ENCODE assay signal across 9 mouse cellular contexts in genomic region chr17:26576833-26577232, GRCm38 (mm10). TPM values are rescaled to one million over a fixed set of nuclear protein-coding genes. Genes with fewer than 3 reads are reported as not detected.
DNase-seq lines count a peak whose midpoint lies in the region; ATAC-seq and TF ChIP-seq lines count a peak whose summit lies in the region.
"Had no signal": no experiment of that assay in that cellular context is flagged by ENCODE, and none has a peak within 500 bp of the region (broad histone marks: within the 10 kb centered on the region; RNA-seq: fewer than 3 reads in every experiment).

No protein-coding gene starts in this region.

- DNase-seq in kidney, postnatal 0 days (ENCODE audit: low spot score) = peak; percentile 53
- peak; percentile 57 for DNase-seq in brain, adult 2 months (ENCODE audit: low read depth, low spot score)
- DNase-seq in heart, adult 9 months (ENCODE audit: low spot score in 2 of 2) = peak; percentile 82 to 86
- peak; percentile 84 for DNase-seq in lung, postnatal 0 days (ENCODE audit: low spot score)
- DNase-seq in hindbrain, embryonic 11.5 days (ENCODE audit: low spot score) = no peak
- no peak for DNase-seq in midbrain, embryonic 14.5 days
- no peak for DNase-seq in left cerebral cortex, adult 18-20 months (ENCODE audit: low spot score in 2 of 2)

- no peak overlapping the region for H3K4me3 ChIP-seq in kidney, postnatal 0 days (replicated peaks; ENCODE audit: low read depth, low read length)
- no peak overlapping the region for H3K4me3 ChIP-seq in kidney, embryonic 16.5 days (ENCODE audit: low read length)
- H3K4me3 ChIP-seq in lung, postnatal 0 days (ENCODE audit: low read depth, low read length) = no peak overlapping the region
- H3K4me3 ChIP-seq in hindbrain, embryonic 11.5 days (ENCODE audit: low read depth, low read length) = no peak overlapping the region
- H3K4me3 ChIP-seq in midbrain, embryonic 14.5 days (replicated peaks; ENCODE audit: low read depth, low read length) = no peak overlapping the region
- H3K4me3 ChIP-seq: embryonic facial prominence, embryonic 13.5 days had no signal

- TF ChIP-seq CTCF in kidney, postnatal 0 days (IDR thresholded peaks at IDR 0.05; ENCODE audit: low read depth) = no peak
- no peak for TF ChIP-seq CTCF in lung, postnatal 0 days (IDR thresholded peaks at IDR 0.05)

- H3K27ac ChIP-seq in kidney, postnatal 0 days = 0 out of 2 replicates have a peak overlapping the region, but pooled peaks have one; percentile 5
- no peak overlapping the region for H3K27ac ChIP-seq in kidney, embryonic 16.5 days (ENCODE audit: low read length)
- peak overlapping the region; percentile 54; the same call in 1 of the 2 replicates for H3K27ac ChIP-seq in lung, postnatal 0 days (ENCODE audit: low read length)
- no peak overlapping the region for H3K27ac ChIP-seq in hindbrain, embryonic 11.5 days (ENCODE audit: low read depth, low read length)
- no peak overlapping the region for H3K27ac ChIP-seq in midbrain, embryonic 14.5 days (replicated peaks; ENCODE audit: low read depth, low read length)
- H3K27ac ChIP-seq: embryonic facial prominence, embryonic 13.5 days had no signal

- no peaks in the 10 kb centered on the region for H3K27me3 ChIP-seq in kidney, postnatal 0 days (ENCODE audit: insufficient read depth, low read length)
- no peaks in the 10 kb centered on the region for H3K27me3 ChIP-seq in kidney, embryonic 16.5 days (ENCODE audit: insufficient read depth, low read length)
- no peaks in the 10 kb centered on the region for H3K27me3 ChIP-seq in lung, postnatal 0 days (replicated peaks; ENCODE audit: insufficient read depth, low read length)
- H3K27me3 ChIP-seq in hindbrain, embryonic 11.5 days (ENCODE audit: control insufficient read depth, insufficient read depth, low read length) = no peaks in the 10 kb centered on the region
- H3K27me3 ChIP-seq in midbrain, embryonic 14.5 days (ENCODE audit: control insufficient read depth, insufficient read depth, low read length) = no peaks in the 10 kb centered on the region
- H3K27me3 ChIP-seq: embryonic facial prominence, embryonic 13.5 days had no signal

- H3K36me3 ChIP-seq in kidney, postnatal 0 days (ENCODE audit: insufficient read depth, low read length) = 0 out of 2 replicates have a peak, but pooled peaks cover 5% of the 10 kb centered on the region
- 0 out of 2 replicates have a peak, but pooled peaks cover 5% of the 10 kb centered on the region for H3K36me3 ChIP-seq in kidney, embryonic 16.5 days (ENCODE audit: insufficient read depth, low read length)
- no peaks in the 10 kb centered on the region for H3K36me3 ChIP-seq in lung, postnatal 0 days (ENCODE audit: insufficient read depth, low read length)
- no peaks in the 10 kb centered on the region; the same call in 1 of the 2 replicates for H3K36me3 ChIP-seq in hindbrain, embryonic 11.5 days (ENCODE audit: control insufficient read depth, insufficient read depth, low read length)
- H3K36me3 ChIP-seq in midbrain, embryonic 14.5 days (ENCODE audit: control insufficient read depth, insufficient read depth, low read length) = peaks cover 12% of the 10 kb centered on the region

- no peak for ATAC-seq in kidney, postnatal 0 days (replicated peaks; ENCODE audit: low FRiP score, low read depth)
- ATAC-seq in kidney, embryonic 16.5 days (ENCODE audit: low FRiP score, low TSS enrichment) = no peak
- peak; percentile 39; the same call in 1 of the 2 replicates for ATAC-seq in lung, postnatal 0 days
- ATAC-seq in hindbrain, embryonic 11.5 days (ENCODE audit: low FRiP score) = no peak
- no peak for ATAC-seq in midbrain, embryonic 14.5 days (ENCODE audit: low FRiP score, low TSS enrichment)

- no peak overlapping the region for H3K4me2 ChIP-seq in kidney, postnatal 0 days (ENCODE audit: low read length)
- no peak overlapping the region for H3K4me2 ChIP-seq in kidney, embryonic 16.5 days (replicated peaks; ENCODE audit: low read depth, low read length)
- H3K4me2 ChIP-seq in lung, postnatal 0 days (replicated peaks; ENCODE audit: low read depth, low read length) = no peak overlapping the region
- no peak overlapping the region for H3K4me2 ChIP-seq in hindbrain, embryonic 11.5 days (replicated peaks; ENCODE audit: low read depth, low read length)
- H3K4me2 ChIP-seq in midbrain, embryonic 14.5 days (ENCODE audit: low read length) = no peak overlapping the region
- H3K4me2 ChIP-seq: embryonic facial prominence, embryonic 13.5 days had no signal

- peaks cover 9% of the 10 kb centered on the region; the same call in 1 of the 2 replicates for H3K4me1 ChIP-seq in kidney, postnatal 0 days (replicated peaks; ENCODE audit: insufficient read depth, low read length)
- H3K4me1 ChIP-seq in kidney, embryonic 16.5 days (ENCODE audit: insufficient read depth, low read length) = peaks cover 16% of the 10 kb centered on the region; the same call in 1 of the 2 replicates
- H3K4me1 ChIP-seq in lung, postnatal 0 days (ENCODE audit: insufficient read depth, low read depth, low read length) = peaks cover 15% of the 10 kb centered on the region
- H3K4me1 ChIP-seq in hindbrain, embryonic 11.5 days (replicated peaks; ENCODE audit: control insufficient read depth, insufficient read depth, low read length) = 0 out of 2 replicates have a peak, but pooled peaks cover 2% of the 10 kb centered on the region
- H3K4me1 ChIP-seq in midbrain, embryonic 14.5 days (ENCODE audit: control insufficient read depth, insufficient read depth, low read length) = no peaks in the 10 kb centered on the region

- 57% methylated on average over 7 of the region's 7 CpGs for WGBS in kidney, postnatal 0 days
- WGBS in kidney, embryonic 16.5 days = 76% methylated on average over 7 of the region's 7 CpGs
- WGBS in lung, postnatal 0 days = 53% methylated on average over 7 of the region's 7 CpGs
- WGBS in hindbrain, embryonic 11.5 days = 92% methylated on average over 7 of the region's 7 CpGs
- WGBS in midbrain, embryonic 14.5 days = 96% methylated on average over 7 of the region's 7 CpGs

- no peaks in the 10 kb centered on the region for H3K9me3 ChIP-seq in kidney, postnatal 0 days (replicated peaks; ENCODE audit: low read length)
- H3K9me3 ChIP-seq in kidney, embryonic 16.5 days (ENCODE audit: low read length) = no peaks in the 10 kb centered on the region
- H3K9me3 ChIP-seq in lung, postnatal 0 days (ENCODE audit: low read length) = no peaks in the 10 kb centered on the region
- no peaks in the 10 kb centered on the region for H3K9me3 ChIP-seq in hindbrain, embryonic 11.5 days (ENCODE audit: control insufficient read depth, low read length)
- no peaks in the 10 kb centered on the region for H3K9me3 ChIP-seq in midbrain, embryonic 14.5 days (ENCODE audit: control insufficient read depth, low read length)
- H3K9me3 ChIP-seq: embryonic facial prominence, embryonic 13.5 days had no signal

- no peak for TF ChIP-seq EP300 in lung, postnatal 0 days (IDR thresholded peaks at IDR 0.05)

- no peak overlapping the region for H3K9ac ChIP-seq in kidney, postnatal 0 days (ENCODE audit: low read depth, low read length)
- no peak overlapping the region for H3K9ac ChIP-seq in kidney, embryonic 16.5 days (replicated peaks; ENCODE audit: low read length)
- no peak overlapping the region for H3K9ac ChIP-seq in lung, postnatal 0 days (replicated peaks; ENCODE audit: low read depth)
- no peak overlapping the region for H3K9ac ChIP-seq in hindbrain, embryonic 11.5 days (ENCODE audit: low read depth, low read length)
- no peak overlapping the region for H3K9ac ChIP-seq in midbrain, embryonic 14.5 days (replicated peaks; ENCODE audit: low read length)
- H3K9ac ChIP-seq: embryonic facial prominence, embryonic 13.5 days had no signal

RNA-seq across cellular contexts. Expression of gene Dusp1, which starts 14.9 kb away (rescaled TPM):
- polyA plus RNA-seq in kidney, postnatal 0 days (2015; fragmentation: Nextera tagmentation; extraction: Ambion mirVana) = 28.3 and 31.5 TPM in 2 replicates
- polyA plus RNA-seq in kidney, embryonic 16.5 days (2015; fragmentation: Nextera tagmentation; extraction: Ambion mirVana) = 26.8 and 28.3 TPM in 2 replicates
- polyA plus RNA-seq in lung, postnatal 0 days (2015; fragmentation: Nextera tagmentation; extraction: Ambion mirVana) = 68.4 and 79.3 TPM in 2 replicates
- 34.9 and 39.0 TPM in 2 replicates for polyA plus RNA-seq in hindbrain, embryonic 11.5 days (2014; fragmentation: Nextera tagmentation; extraction: Ambion mirVana)
- 44.2 and 45.8 TPM in 2 replicates for polyA plus RNA-seq in midbrain, embryonic 14.5 days (2014; fragmentation: Nextera tagmentation; extraction: Ambion mirVana)
- total RNA-seq in left cerebral cortex, adult 18-20 months (2021) = 10 to 100 TPM; 60.7 to 61.5 TPM

RNA-seq across cellular contexts. Expression of gene Ergic1, which starts 15.5 kb away (rescaled TPM):
- polyA plus RNA-seq in kidney, postnatal 0 days (2015; fragmentation: Nextera tagmentation; extraction: Ambion mirVana) = 103 and 107 TPM in 2 replicates
- polyA plus RNA-seq in kidney, embryonic 16.5 days (2015; fragmentation: Nextera tagmentation; extraction: Ambion mirVana) = 131 and 141 TPM in 2 replicates
- 47.9 and 50.6 TPM in 2 replicates for polyA plus RNA-seq in lung, postnatal 0 days (2015; fragmentation: Nextera tagmentation; extraction: Ambion mirVana)
- polyA plus RNA-seq in hindbrain, embryonic 11.5 days (2014; fragmentation: Nextera tagmentation; extraction: Ambion mirVana) = 112 and 119 TPM in 2 replicates
- polyA plus RNA-seq in midbrain, embryonic 14.5 days (2014; fragmentation: Nextera tagmentation; extraction: Ambion mirVana) = 117 and 129 TPM in 2 replicates
- 100 to 1,000 TPM; 150 to 155 TPM for total RNA-seq in left cerebral cortex, adult 18-20 months (2021)

Comparison
In these comparisons a context has a peak if more than half of its experiments do, and no peak if none do; other contexts are left out.
1. H3K27ac ChIP-seq: peak in kidney, postnatal 0 days (single experiment) and lung, postnatal 0 days (single experiment); none in kidney, embryonic 16.5 days (single experiment), hindbrain, embryonic 11.5 days (single experiment) and midbrain, embryonic 14.5 days (single experiment).
2. DNase-seq: peak in kidney, postnatal 0 days (single experiment), brain, adult 2 months (single experiment), heart, adult 9 months (2 of 2) and lung, postnatal 0 days (single experiment); none in hindbrain, embryonic 11.5 days (single experiment), midbrain, embryonic 14.5 days (single experiment) and left cerebral cortex, adult 18-20 months (0 of 2).